Mouse (Mus musculus) heart, postnatal 25 days (tissue): ENCODE data around the gene Pigr. TPM values are rescaled to one million over a fixed set of nuclear protein-coding genes. Genes with fewer than 3 reads are reported as not detected.

ENCODE experiments used
- DNase-seq: peaks from one replicate; pipeline ENCODE4 v3.0.0; 2022; ENCODE audit warnings: low spot score
- intact Hi-C: fragments of 180-260 bp; cut with DNase I; formaldehyde crosslinking; loops from one replicate; pipeline ENCODE4 v1.15.1; 2025
- total RNA-seq, 2 experiments: library from RNA; stranded (reverse); gene quantifications; 2 replicates each; pipeline ENCODE4 v1.2.3; 2021

Gene Pigr
- not detected for total RNA-seq

DNA sequence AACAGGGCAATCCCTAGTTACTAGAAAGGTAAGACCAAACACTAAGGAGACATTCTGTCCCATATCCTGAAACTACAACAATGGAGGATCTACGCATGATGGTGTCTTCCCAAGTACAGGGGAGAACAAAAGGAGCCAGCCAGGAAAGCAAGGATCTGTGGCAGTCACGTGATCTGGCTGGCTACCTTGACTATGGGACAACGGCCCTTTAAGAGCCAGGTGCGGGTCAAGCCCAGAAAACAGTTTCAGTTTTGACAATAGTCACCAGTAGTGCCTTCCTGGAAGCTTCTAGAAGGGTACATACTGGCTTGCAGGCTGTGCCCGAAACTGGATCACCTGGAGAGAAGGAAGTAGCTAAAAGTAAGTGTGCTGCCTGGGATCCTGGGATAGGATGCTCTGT, at the start of gene Pigr:
Pigr (plus strand) TSS at position 237 of the 400 bp plus-strand sequence.
- intact Hi-C loops: no loop called here
- DNase-seq: no peak

DNA sequence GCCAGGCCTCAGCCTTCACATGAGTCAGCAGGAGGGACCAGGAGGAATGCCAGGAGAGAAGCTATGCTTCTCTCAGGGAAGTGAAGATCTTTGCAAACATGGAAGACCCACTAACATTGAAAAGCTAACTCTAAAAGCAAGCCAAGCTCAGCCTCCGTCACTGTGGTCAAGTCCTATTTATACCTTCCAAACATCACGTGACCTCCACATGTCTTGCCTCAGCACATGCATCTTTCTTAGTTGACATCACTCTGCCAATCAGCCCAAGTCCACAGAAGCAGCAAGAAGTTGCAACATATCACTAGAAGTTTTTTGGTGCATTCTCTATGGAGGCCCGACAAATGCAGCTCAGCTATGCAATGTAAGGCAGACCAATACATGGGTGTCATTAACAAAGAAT, 46.6 kb upstream of the Pigr start:
- intact Hi-C loops: loop anchor here (10.0 kb wide), 1 partner anchor 205 kb away; no protein-coding TSS in a partner anchor
- DNase-seq: no peak

DNA sequence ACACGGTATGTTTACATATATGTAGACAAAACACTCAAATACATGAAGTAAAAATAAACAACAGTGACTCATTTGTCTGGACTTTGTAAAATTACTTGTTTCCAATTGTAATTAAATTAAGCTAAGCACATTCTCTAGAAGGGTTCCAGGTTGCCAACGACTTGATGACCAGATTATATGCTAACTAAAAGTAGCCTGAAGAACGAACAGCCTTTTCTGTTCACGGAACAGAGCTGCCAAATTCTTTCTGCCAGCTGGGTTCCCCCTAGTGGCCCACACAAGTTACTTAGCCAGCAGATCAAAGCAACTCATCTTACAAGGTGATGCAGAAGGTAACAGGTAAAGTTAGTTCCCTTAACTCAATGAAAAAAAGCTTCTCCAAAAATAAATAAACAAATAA, 42.4 kb upstream of the Pigr start:
- DNase-seq: no peak
- intact Hi-C loops: loop anchor here (2.0 to 10.0 kb wide), 2 partner anchors 91 to 209 kb away; no protein-coding TSS in a partner anchor

DNA sequence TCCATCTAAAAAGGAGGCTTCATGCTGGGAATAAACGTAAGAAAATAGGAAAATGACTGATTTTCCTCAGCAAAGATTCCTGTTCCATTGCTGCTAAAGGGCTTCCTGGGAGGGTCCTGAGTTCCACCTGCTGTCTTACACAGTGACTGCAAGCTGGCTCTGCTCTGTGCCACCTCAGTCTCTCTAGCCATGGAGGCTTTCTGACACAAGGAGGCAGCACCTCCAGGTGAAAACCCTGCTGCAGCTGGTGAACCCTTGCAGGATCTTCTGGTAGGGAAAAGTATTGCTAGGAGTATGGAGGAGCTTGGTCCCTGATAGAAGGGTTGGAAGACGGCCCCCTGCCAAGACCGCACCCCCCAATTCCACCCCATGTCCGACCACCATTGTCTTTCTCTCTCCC, 39.5 kb upstream of the Pigr start:
- intact Hi-C loops: loop anchor here (10.0 kb wide), 1 partner anchor 212 kb away; no protein-coding TSS in a partner anchor
- DNase-seq: no peak

DNA sequence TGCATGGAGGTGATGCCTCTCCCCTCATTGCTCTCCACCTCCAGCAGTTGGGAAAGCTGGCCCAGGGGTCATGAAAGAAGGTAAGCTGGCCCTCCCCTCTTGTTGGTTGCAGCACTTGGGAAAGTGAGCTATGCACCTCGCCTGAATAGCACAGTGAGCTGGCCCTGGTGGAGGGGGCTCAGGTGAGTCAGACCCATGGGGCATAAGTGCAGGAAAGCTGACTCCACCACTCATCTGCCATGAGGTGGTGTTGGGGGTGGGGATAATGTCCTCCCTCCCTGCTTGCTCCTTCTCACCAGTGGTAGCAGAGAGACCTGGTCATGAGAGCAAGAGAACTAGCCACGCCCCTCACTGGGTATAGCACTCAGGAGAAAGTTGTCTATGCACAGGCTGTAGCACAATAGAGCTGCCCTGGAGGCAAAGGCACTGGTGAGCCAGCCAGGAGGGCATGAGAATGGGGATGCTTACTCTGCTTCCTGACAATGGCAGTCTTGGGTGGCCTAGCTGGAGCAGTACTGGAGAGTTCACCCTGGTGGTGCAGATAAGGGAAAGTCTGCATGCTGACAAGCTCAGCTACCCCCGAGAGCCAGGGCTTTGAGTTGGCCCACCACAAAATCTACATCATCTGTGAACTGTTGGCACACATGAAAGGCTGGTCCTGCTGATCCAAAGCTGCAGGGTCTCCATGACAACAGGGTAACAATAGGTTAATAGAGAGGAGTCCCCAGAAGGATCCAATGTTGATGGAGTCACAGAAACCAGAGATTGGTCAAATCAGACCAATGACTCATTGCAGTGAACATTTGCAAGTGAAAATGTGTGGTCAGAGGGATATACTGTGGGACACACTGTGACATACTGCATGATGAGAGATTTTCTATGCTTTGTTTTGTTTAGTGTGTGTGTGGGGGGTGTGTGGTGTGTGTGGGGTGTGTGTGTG, 36.7 kb upstream of the Pigr start:
- no peak for DNase-seq
- intact Hi-C loops: loop anchor here (10.0 kb wide), 2 partner anchors 215 to 265 kb away; no protein-coding TSS in a partner anchor

DNA sequence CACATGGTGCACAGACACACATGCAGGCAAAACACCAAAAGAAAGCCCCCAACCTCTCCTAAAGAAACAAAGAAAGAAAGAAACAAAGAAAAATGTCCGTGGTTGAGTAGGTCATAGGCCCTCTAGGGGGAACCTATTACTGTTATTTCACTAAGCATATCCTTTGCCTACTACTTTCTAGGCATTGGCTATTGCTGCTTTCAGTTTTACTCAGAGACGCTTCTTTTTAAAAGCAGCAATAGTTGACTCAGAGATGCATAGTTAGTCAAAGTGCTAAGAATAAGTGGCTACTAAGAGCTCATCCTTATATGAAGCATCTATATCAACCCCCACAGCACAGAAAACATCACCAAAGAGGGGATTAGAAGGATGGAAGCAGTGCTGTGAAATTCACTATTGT, 31.2 kb upstream of the Pigr start:
- intact Hi-C loops: loop anchor here (10.0 kb wide), 1 partner anchor 259 kb away; no protein-coding TSS in a partner anchor
- DNase-seq: no peak

DNA sequence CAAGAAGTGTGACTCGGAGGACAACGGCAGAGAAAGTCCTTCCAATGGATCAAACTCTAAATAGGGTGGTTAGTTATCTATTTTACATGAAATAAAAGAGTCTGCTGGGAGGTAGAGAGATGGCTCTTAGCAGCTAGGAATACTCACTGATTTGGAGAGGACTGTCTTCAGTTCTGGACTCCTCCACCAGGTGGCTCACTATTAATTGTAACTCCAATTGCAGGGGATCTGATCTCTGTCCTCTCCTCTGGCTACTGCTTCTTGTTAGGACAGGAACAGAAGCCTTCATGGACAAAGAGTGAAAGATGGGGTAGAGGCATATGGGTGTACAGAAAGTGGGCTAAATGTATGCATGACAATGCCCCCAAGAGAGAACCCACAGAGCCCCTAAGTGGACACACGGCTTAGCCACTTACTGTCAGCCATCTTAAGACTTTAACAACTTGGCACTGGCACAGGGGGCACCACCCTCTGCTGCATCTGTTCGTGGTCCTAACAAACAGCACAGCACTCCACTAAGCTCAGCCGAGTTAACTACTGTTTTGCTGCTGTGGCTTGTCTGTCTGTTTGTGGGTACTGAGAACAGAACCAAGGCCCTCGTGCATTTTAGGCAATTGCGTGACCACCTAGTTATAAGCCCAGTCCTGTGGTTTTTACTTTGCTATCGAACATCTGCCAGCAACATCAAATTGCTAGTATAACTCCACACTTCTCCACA, 29.4 kb upstream of the Pigr start:
- intact Hi-C loops: loop anchor here (10.0 kb wide), 1 partner anchor 258 kb away; no protein-coding TSS in a partner anchor
- no peak for DNase-seq

DNA sequence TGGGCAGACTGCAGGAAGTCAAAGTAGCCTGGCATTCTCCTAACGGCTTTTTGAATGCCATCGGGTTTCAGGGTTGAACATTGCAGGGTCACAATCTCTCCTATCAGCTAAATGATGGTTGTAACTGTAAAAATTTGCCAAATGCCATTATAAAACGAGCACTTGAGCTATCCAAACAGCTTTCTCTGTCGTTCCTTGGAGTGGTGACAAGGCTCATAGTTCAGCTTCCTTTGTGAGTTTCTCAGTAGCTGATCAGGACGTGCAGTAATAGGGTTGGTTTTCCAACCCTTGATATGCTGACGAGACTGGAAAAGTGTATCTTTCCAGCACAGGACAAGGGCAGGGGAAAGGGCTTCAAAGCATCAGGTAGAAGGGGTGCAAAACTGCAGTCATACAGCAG, 28.4 kb upstream of the Pigr start:
- no peak for DNase-seq
- intact Hi-C loops: loop anchor here (10.0 kb wide), 1 partner anchor 257 kb away; no protein-coding TSS in a partner anchor

DNA sequence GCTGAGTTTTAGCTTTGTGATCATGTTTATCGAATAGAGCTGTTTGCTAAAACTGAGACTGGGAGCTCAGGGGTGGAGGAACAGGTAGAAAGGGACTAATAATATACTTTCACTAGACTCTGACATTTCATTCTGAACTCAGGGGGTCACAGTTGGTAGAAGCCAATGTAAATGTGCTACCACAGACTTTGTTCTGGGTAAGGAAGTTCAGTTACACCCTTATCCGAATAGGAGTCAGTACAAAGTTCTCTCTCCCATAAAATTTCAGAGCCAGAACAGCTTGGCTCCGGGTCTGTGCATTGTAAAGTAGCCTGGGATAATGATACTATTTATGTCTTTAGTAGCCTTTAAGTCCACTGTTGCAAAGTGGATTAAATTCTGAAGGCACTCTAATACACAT, 27.9 kb upstream of the Pigr start:
- DNase-seq: no peak
- intact Hi-C loops: loop anchor here (10.0 kb wide), 1 partner anchor 256 kb away; no protein-coding TSS in a partner anchor

DNA sequence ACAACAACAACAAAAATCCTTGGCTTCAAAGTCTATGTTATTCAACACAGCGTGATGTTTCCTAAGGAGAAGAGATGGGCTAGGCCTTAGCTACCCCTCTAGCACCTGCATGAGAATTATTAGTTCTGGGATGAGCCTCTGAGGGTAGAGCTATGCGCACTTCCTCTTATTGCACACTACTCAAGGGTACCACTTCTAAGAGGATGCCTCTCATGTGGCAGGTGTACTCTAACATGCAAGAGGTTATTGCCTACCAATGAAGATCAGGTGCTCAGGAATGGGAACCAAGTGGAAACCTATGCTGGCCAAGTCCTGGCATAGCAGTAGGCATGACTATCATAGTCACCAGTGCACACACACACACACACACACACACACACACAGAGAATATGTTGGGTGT, 27.1 kb upstream of the Pigr start:
- intact Hi-C loops: loop anchor here (10.0 kb wide), 1 partner anchor 255 kb away; no protein-coding TSS in a partner anchor
- DNase-seq: no peak

DNA sequence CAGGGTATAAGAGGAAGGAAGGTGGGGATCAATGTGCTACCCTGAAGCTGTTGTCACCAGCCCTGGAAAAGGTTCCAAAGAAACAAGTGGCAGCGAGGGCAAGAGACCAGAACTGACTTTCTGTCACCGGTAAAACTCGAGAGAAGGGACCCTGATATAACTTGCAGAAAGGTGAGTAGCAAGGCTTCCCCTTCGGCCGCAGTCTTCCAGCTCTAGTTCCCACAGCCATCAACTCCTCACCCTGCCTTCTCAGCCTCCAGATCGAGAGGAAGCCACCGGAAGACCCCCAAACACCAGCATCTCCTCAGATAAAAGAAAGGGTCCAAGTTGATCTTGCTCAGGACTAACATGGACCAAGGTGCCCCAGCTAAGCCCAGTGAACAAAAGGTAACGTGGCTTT, 25.9 kb upstream of the Pigr start, which contains the start of gene Fcamr:
Fcamr (plus strand) TSS at position 301 of the 400 bp plus-strand sequence.
- intact Hi-C loops: no loop called here
- no peak for DNase-seq

DNA sequence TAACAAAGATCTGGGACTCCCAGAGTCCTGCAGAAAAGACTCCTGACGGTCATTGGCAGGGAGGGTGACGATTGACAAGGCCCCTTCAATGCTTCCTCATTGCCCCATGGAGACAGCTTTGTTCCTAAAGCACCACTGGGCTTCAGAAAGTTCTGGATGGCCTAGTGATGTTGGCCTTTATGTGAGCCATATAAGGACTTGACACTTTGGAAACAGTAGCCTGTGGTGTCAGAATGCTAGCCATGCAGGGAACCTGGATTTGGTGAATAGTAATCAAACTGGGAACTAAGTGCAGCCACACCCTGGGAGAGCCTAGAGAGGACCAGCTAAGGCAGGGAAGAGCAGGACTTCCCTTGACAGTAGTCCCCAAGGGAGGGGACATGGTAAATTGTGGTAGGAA, 25.0 kb upstream of the Pigr start:
- no peak for DNase-seq
- intact Hi-C loops: no loop called here

DNA sequence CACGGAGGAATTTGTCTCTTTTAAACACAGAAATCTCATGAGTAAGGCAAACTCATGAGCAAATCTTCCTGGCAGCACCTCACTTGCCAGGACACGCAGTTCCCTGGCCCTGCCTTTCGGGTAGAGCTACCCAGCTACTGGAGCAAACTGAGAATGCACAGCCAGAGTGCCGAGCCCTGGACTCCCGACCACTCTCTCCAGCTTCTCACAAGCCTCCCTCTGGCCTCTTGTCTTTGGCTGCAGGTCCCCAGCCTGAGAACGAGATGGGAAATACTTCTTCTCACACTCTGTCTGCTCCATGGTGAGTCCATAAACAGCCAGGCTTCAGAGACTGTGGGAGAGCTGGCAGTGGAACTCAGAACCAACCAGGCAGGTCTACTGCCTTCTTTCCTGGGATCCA, 23.5 kb upstream of the Pigr start:
- intact Hi-C loops: no loop called here
- DNase-seq: no peak

DNA sequence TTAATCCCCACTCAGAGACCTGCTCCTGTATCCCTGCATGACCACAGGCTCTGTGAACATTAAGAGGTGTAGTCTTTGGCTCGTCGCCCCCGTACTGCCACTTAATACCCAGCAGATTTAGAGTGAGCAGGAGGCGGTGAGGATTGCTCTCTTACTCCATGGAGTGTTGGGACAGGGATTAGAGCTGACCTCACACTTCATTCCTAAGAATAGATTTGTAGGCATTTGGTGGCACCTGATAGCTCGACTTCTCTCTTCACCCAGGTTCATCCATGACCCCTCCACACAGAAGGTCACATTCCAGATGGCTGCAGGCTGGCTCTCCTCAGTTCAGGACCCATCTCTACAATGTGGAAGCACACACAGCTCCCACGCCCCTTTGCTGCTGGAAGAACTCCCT, 22.2 kb upstream of the Pigr start:
- no peak for DNase-seq
- intact Hi-C loops: no loop called here

DNA sequence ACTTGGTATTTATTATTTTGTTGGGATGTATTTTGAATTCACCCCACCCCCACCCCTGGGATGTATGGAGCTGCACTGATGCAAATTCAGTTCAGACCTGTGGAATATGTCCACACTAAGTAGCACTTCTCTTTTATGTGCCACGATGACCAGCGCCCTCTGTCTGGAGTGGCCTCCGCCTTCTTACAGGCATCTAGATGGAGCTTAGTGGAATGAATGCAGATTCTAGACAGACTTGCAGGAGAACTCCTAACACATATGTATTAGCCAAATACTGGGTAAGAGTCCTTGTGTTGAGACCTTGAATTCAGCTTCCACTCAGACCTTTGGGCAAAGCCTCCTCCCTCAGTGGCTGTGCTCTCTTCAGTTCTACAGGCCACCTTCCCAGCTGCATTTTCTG, 15.6 kb upstream of the Pigr start:
- intact Hi-C loops: no loop called here
- no peak for DNase-seq

DNA sequence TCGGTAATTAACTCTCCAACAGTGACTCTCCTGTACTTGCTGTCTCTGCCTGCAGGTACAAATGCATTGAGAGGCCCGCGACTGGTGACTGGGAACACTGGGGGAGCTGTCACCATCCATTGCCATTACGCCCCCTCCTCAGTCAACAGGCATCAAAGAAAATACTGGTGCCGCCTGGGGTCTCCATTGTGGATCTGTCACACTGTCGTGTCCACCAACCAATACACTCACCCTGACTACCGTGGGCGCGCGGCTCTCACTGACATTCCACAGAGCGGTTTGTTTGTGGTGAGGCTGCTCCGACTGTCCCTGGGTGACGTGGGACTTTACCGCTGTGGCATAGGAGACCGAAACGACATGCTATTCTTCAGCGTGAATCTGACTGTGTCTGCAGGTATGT, 15.2 kb upstream of the Pigr start:
- intact Hi-C loops: no loop called here
- no peak for DNase-seq

DNA sequence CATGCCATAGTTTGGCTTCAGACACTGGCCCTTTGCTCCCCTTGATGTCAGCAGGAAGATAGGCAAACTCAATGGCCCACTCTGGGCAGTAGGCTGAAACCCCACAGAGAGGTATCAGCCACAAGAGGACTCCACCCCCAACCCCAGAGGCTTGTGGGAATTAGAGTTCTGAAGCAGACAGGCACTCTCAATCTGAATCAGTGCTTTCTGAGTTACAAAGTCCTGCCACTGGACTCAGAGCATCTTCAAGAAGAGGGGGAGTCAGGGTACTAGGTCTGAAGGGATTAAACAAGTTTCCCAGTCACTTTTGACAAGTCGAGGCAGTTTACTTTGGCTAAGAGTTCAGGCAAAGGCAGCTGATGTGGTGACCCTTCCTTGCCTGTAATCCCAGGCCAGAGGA, 6.7 kb upstream of the Pigr start:
- DNase-seq: no peak
- intact Hi-C loops: no loop called here

DNA sequence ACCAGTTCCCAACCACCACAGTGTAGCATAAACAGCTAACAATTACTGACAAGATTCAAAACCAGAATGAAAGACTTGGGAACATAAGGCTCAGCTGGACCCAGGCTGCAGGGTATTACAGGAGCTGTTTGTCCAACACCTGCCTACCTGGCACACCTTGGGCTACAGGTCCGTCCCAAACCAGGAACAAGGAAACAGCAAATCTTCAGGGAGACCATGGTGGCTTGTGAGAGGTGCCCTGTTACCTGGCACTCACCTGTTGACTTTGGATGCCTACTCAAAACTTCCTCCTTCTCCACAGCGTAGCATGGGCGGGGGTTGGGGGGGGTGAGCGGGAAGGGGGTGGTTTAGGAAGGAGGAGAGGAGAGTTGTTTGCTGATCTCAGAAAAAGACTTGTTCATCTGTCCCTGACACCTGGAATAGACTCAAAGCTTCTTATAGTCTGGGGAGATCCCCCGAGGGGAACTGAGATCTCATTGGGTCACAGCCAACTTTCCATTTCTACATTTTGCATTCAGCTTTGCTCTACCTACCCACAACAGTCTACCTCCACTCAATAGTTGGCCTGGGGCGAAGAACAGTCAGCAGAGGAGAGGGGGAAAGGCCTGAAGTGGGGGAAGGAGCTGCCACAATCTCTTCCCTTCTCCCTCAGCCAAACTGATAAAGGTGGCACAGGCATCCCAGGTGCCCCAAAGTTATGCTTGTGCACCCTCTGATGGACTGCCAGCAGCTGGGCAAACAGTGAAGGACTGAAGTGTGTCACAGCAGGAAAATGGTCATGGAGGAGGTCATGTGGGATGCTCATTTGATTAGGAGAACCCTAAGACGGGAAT, 6.0 kb upstream of the Pigr start:
- intact Hi-C loops: no loop called here
- no peak for DNase-seq

DNA sequence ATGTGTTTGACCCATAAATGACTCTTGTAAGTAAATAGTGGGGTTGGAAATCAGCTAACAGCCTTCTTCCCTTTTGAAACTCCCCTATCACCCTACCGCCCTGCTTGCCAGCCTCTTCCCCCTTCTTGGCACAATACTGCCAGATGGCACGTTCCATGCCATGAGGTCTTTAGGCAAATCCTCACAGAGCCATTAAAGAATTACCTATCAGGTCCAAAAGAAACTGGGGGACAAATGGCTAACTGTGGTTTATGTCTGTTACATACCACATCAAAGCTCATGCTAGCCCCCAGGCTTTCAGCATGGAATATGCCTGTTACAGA, 5.4 kb upstream of the Pigr start:
- DNase-seq: no peak
- intact Hi-C loops: no loop called here
